Mouse (Mus musculus) hindbrain, embryonic 12.5 days (tissue): ENCODE measurements around the gene Trib2. TPM values are rescaled to one million over a fixed set of nuclear protein-coding genes. Genes with fewer than 3 reads are reported as not detected.

Experiments
- ATAC-seq: fragments of 200-750 bp; cut with Nextera tagmentation; 2 replicates; pipeline ENCODE4 v1.8.0; 2017; ENCODE audit warnings: moderate TSS enrichment; ENCODE audit not compliant: low FRiP score
- H3K27ac ChIP-seq: fragments of 300-500 bp; sonication (generic); 2 replicates; pipeline ENCODE4 v1.5.1; 2016; ENCODE audit warnings: mild to moderate bottlenecking
- H3K27me3 ChIP-seq: fragments of 300-500 bp; sonication (generic); 2 replicates; pipeline ENCODE4 v1.6.1; 2016; ENCODE audit warnings: mild to moderate bottlenecking
- H3K36me3 ChIP-seq: fragments of 300-500 bp; sonication (generic); 2 replicates; pipeline ENCODE4 v1.6.1; 2016; ENCODE audit warnings: mild to moderate bottlenecking
- H3K4me1 ChIP-seq: fragments of 300-500 bp; sonication (generic); 2 replicates; pipeline ENCODE4 v1.6.1; 2016
- H3K4me2 ChIP-seq: fragments of 300-500 bp; sonication (generic); replicated peaks from 2 replicates; pipeline ENCODE4 v1.6.1; 2016; ENCODE audit warnings: mild to moderate bottlenecking
- H3K4me3 ChIP-seq: fragments of 300-500 bp; sonication (generic); 2 replicates; pipeline ENCODE4 v1.5.1; 2016; ENCODE audit warnings: mild to moderate bottlenecking
- H3K9ac ChIP-seq: fragments of 300-500 bp; sonication (generic); 2 replicates; pipeline ENCODE4 v1.6.1; 2016; ENCODE audit warnings: mild to moderate bottlenecking, moderate library complexity
- H3K9me3 ChIP-seq: fragments of 300-500 bp; sonication (generic); replicated peaks from 2 replicates; pipeline ENCODE4 v1.6.1; 2016; ENCODE audit warnings: mild to moderate bottlenecking
- WGBS: fragments of 180-500 bp; shearing (Covaris S2); methylation state at CpG from one replicate; pipeline ENCODE4 v1.1.7; 2016; 5-methylcytosine and 5-hydroxymethylcytosine counted together
- polyA plus RNA-seq: library from polyadenylated mRNA; unstranded; fragments of >200 nt; fragmentation: Nextera tagmentation; extraction: Ambion mirVana; gene quantifications from 2 replicates; pipeline ENCODE4 v1.2.1, GENCODE M21; 2016

Trib2 gene
- polyA plus RNA-seq, 1 experiment from 2014 or later, result 107 TPM

- Histone ChIP-seq H3K36me3 (peaks cover 20% of the 10 kb centered on the region), H3K4me2 (peak overlapping the region; percentile 68), H3K9me3 (no peaks in the 10 kb centered on the region), H3K27ac (peak overlapping the region; percentile 97), H3K27me3 (no peaks in the 10 kb centered on the region), H3K4me1 (peaks cover 45% of the 10 kb centered on the region), H3K4me3 (peak overlapping the region; percentile 56), H3K9ac (peak overlapping the region; percentile 94)
- no peak for ATAC-seq
- WGBS, result 44% methylated on average over 6 of the region's 6 CpGs
These were observed 4.4 kb downstream of the Trib2 start for GRCm38 (mm10) chr12:15812139-15812962.

GRCm38 (mm10) chr12:15811682-15812081 lies 5.0 kb downstream of the Trib2 start:
- Histone ChIP-seq H3K9me3 (no peaks in the 10 kb centered on the region), H3K9ac (peak overlapping the region; percentile 94), H3K4me3 (peak overlapping the region; percentile 56), H3K4me1 (peaks cover 42% of the 10 kb centered on the region), H3K27me3 (no peaks in the 10 kb centered on the region), H3K27ac (peak overlapping the region; percentile 97), H3K4me2 (peak overlapping the region; percentile 68), H3K36me3 (peaks cover 26% of the 10 kb centered on the region)
- WGBS, result 6% methylated on average over 4 of the region's 4 CpGs
- ATAC-seq, result 0 out of 2 replicates have a peak, but pooled peaks have one; percentile 13

- ATAC-seq, result no peak
- Histone ChIP-seq H3K27me3 (no peaks in the 10 kb centered on the region), H3K36me3 (peaks cover 34% of the 10 kb centered on the region), H3K9me3 (no peaks in the 10 kb centered on the region), H3K27ac (peak overlapping the region; percentile 97), H3K4me1 (peaks cover 42% of the 10 kb centered on the region), H3K9ac (peak overlapping the region; percentile 94), H3K4me3 (peak overlapping the region; percentile 56), H3K4me2 (peak overlapping the region; percentile 68)
- WGBS, result 23% methylated on average over 7 of the region's 7 CpGs
These were observed 5.8 kb downstream of the Trib2 start for GRCm38 (mm10) chr12:15810926-15811325.

GRCm38 (mm10) chr12:15809657-15810056 lies 7.1 kb downstream of the Trib2 start:
- 69% methylated on average over 7 of the region's 7 CpGs for WGBS
- Histone ChIP-seq H3K9me3 (no peaks in the 10 kb centered on the region), H3K27ac (peak overlapping the region; percentile 17; the same call in 1 of the 2 replicates), H3K27me3 (no peaks in the 10 kb centered on the region), H3K4me3 (peak overlapping the region; percentile 14; the same call in 1 of the 2 replicates), H3K4me2 (peak overlapping the region; percentile 38), H3K9ac (peak overlapping the region; percentile 32), H3K36me3 (peaks cover 47% of the 10 kb centered on the region), H3K4me1 (peaks cover 50% of the 10 kb centered on the region)
- no peak for ATAC-seq

GRCm38 (mm10) chr12:15809249-15809648 lies 7.5 kb downstream of the Trib2 start:
- WGBS, result 76% methylated on average over 4 of the region's 4 CpGs
- no peak for ATAC-seq
- no peak overlapping the region for H3K9ac ChIP-seq
- no peak overlapping the region for H3K27ac ChIP-seq
- peaks cover 51% of the 10 kb centered on the region for H3K36me3 ChIP-seq
- H3K4me3 ChIP-seq, result 0 out of 2 replicates have a peak overlapping the region, but pooled peaks have one; percentile 14
- peaks cover 53% of the 10 kb centered on the region for H3K4me1 ChIP-seq
- H3K4me2 ChIP-seq, result peak overlapping the region; percentile 38
- H3K9me3 ChIP-seq, result no peaks in the 10 kb centered on the region
- no peaks in the 10 kb centered on the region for H3K27me3 ChIP-seq

GRCm38 (mm10) chr12:15808186-15808800 lies 8.4 kb downstream of the Trib2 start:
- ATAC-seq, result no peak
- no peak overlapping the region for H3K4me2 ChIP-seq
- no peaks in the 10 kb centered on the region for H3K9me3 ChIP-seq
- no peak overlapping the region for H3K9ac ChIP-seq
- no peak overlapping the region for H3K4me3 ChIP-seq
- no peak overlapping the region for H3K27ac ChIP-seq
- 91% methylated on average over 5 of the region's 5 CpGs for WGBS
- H3K27me3 ChIP-seq, result no peaks in the 10 kb centered on the region
- H3K36me3 ChIP-seq, result peaks cover 60% of the 10 kb centered on the region
- peaks cover 59% of the 10 kb centered on the region for H3K4me1 ChIP-seq

GRCm38 (mm10) chr12:15804931-15805331 lies 11.8 kb downstream of the Trib2 start:
- Histone ChIP-seq H3K9me3 (no peaks in the 10 kb centered on the region), H3K36me3 (peaks cover 86% of the 10 kb centered on the region), H3K27ac (no peak overlapping the region), H3K4me2 (no peak overlapping the region), H3K4me1 (peaks cover 59% of the 10 kb centered on the region), H3K9ac (no peak overlapping the region), H3K4me3 (no peak overlapping the region), H3K27me3 (no peaks in the 10 kb centered on the region)
- no peak for ATAC-seq
- 53% methylated on average over 1 of the region's 1 CpGs for WGBS

GRCm38 (mm10) chr12:15803936-15804438 lies 12.7 kb downstream of the Trib2 start:
- WGBS, result 83% methylated on average over 5 of the region's 5 CpGs
- no peaks in the 10 kb centered on the region for H3K9me3 ChIP-seq
- no peak overlapping the region for H3K4me3 ChIP-seq
- peaks cover 83% of the 10 kb centered on the region for H3K36me3 ChIP-seq
- no peaks in the 10 kb centered on the region for H3K27me3 ChIP-seq
- no peak overlapping the region for H3K4me2 ChIP-seq
- H3K27ac ChIP-seq, result no peak overlapping the region
- H3K9ac ChIP-seq, result no peak overlapping the region
- no peak for ATAC-seq
- H3K4me1 ChIP-seq, result peaks cover 52% of the 10 kb centered on the region

GRCm38 (mm10) chr12:15801571-15801930 lies 15.2 kb downstream of the Trib2 start:
- ATAC-seq, result no peak

GRCm38 (mm10) chr12:15800914-15801570 lies 15.7 kb downstream of the Trib2 start:
- Histone ChIP-seq H3K9ac (no peak overlapping the region), H3K4me2 (no peak overlapping the region), H3K27me3 (no peaks in the 10 kb centered on the region), H3K36me3 (peaks cover 84% of the 10 kb centered on the region), H3K9me3 (no peaks in the 10 kb centered on the region), H3K4me1 (peaks cover 51% of the 10 kb centered on the region), H3K27ac (no peak overlapping the region), H3K4me3 (no peak overlapping the region)
- WGBS, result 65% methylated on average over 9 of the region's 9 CpGs
- ATAC-seq, result peak; percentile 42; the same call in 1 of the 2 replicates

More at GRCm38 (mm10) chr12:15801571-15801930, 15.2 kb downstream of the Trib2 start:
- H3K27me3 ChIP-seq, result no peaks in the 10 kb centered on the region
- H3K9me3 ChIP-seq, result no peaks in the 10 kb centered on the region
- 92% methylated on average over 4 of the region's 4 CpGs for WGBS
- H3K4me1 ChIP-seq, result peaks cover 50% of the 10 kb centered on the region
- no peak overlapping the region for H3K9ac ChIP-seq
- no peak overlapping the region for H3K4me3 ChIP-seq
- H3K4me2 ChIP-seq, result no peak overlapping the region
- peaks cover 85% of the 10 kb centered on the region for H3K36me3 ChIP-seq
- no peak overlapping the region for H3K27ac ChIP-seq

GRCm38 (mm10) chr12:15800196-15800913 lies 16.4 kb downstream of the Trib2 start:
- Histone ChIP-seq H3K9ac (no peak overlapping the region), H3K4me3 (no peak overlapping the region), H3K4me1 (peaks cover 47% of the 10 kb centered on the region), H3K36me3 (peaks cover 84% of the 10 kb centered on the region), H3K4me2 (no peak overlapping the region), H3K9me3 (no peaks in the 10 kb centered on the region), H3K27me3 (no peaks in the 10 kb centered on the region), H3K27ac (no peak overlapping the region)
- 89% methylated on average over 4 of the region's 4 CpGs for WGBS
- no peak for ATAC-seq
